Mouse (Mus musculus) kidney, adult 18-20 months (tissue): ENCODE measurements around the gene Gin1.
"Not testable (repeated sequence)": the region's sequence is repeated elsewhere in the genome, so short reads cannot be mapped to it uniquely, and the experiment has no call there.

Experiments used
- DNase-seq: peaks from one replicate; pipeline ENCODE4 v3.0.0; 2021

Gene Gin1

GRCm38 (mm10) chr1:97769904-97770753 lies at the start of gene Gin1, which contains the start of gene Ppip5k2:
Gene Gin1, plus strand, starts transcription at chr1:97770172.
Gene Ppip5k2, minus strand, starts transcription at chr1:97770411.
- DNase-seq, result peak; percentile 94

- no peak for DNase-seq
Measured at GRCm38 (mm10) chr1:97726730-97727129, 43.2 kb upstream of the Gin1 start.

GRCm38 (mm10) chr1:97729339-97729738 lies 40.6 kb upstream of the Gin1 start:
- DNase-seq, result no peak

- no peak for DNase-seq
Measured at GRCm38 (mm10) chr1:97743063-97743462, 26.9 kb upstream of the Gin1 start.

GRCm38 (mm10) chr1:97745712-97746111 lies 24.3 kb upstream of the Gin1 start:
- no peak for DNase-seq

GRCm38 (mm10) chr1:97746261-97746660 lies 23.7 kb upstream of the Gin1 start:
- no peak for DNase-seq

- DNase-seq, result no peak
Measured at GRCm38 (mm10) chr1:97748163-97748562, 21.8 kb upstream of the Gin1 start.

GRCm38 (mm10) chr1:97753216-97753615 lies 16.8 kb upstream of the Gin1 start:
- no peak for DNase-seq

GRCm38 (mm10) chr1:97754392-97754791 lies 15.6 kb upstream of the Gin1 start:
- no peak for DNase-seq

- DNase-seq, result no peak
Measured at GRCm38 (mm10) chr1:97759841-97760240, 10.1 kb upstream of the Gin1 start.

- DNase-seq, result no peak
Measured at GRCm38 (mm10) chr1:97760598-97760997, 9.4 kb upstream of the Gin1 start.

- DNase-seq, result no peak
Measured at GRCm38 (mm10) chr1:97761477-97761876, 8.5 kb upstream of the Gin1 start.

GRCm38 (mm10) chr1:97765712-97766111 lies 4.3 kb upstream of the Gin1 start:
- DNase-seq, result not testable (repeated sequence)

- DNase-seq, result no peak
Measured at GRCm38 (mm10) chr1:97768089-97768488, 1.9 kb upstream of the Gin1 start.

- DNase-seq, result no peak
Measured at GRCm38 (mm10) chr1:97768906-97769293, 1.1 kb upstream of the Gin1 start.

GRCm38 (mm10) chr1:97769294-97769903 lies 573 bp upstream of the Gin1 start:
- DNase-seq, result peak; percentile 43

GRCm38 (mm10) chr1:97771118-97771517 lies 1.1 kb downstream of the Gin1 start:
- no peak for DNase-seq

GRCm38 (mm10) chr1:97771727-97772126 lies 1.8 kb downstream of the Gin1 start:
- DNase-seq, result no peak

GRCm38 (mm10) chr1:97773362-97773761 lies 3.4 kb downstream of the Gin1 start:
- no peak for DNase-seq

GRCm38 (mm10) chr1:97773973-97774372 lies 4.0 kb downstream of the Gin1 start:
- DNase-seq, result no peak

GRCm38 (mm10) chr1:97781674-97782073 lies 11.7 kb downstream of the Gin1 start:
- no peak for DNase-seq

GRCm38 (mm10) chr1:97784928-97785327 lies 15.0 kb downstream of the Gin1 start:
- DNase-seq, result no peak

- no peak for DNase-seq
Measured at GRCm38 (mm10) chr1:97785685-97786393, 15.9 kb downstream of the Gin1 start.

GRCm38 (mm10) chr1:97787674-97788073 lies 17.7 kb downstream of the Gin1 start:
- DNase-seq, result no peak
